Mouse (Mus musculus): ENCODE measurements around the gene Slc12a3. TPM values are rescaled to one million over a fixed set of nuclear protein-coding genes. Genes with fewer than 3 reads are reported as not detected.

Slc12a3 gene
- 0.27 and 0.44 TPM in 2 replicates for polyA plus RNA-seq (2012; rRNA removed; ENCODE audit: low replicate concordance)

GRCm38 (mm10) chr8:94328932-94329728 is at the start of gene Slc12a3:
Slc12a3 (plus strand) TSS chr8:94329201.

GRCm38 (mm10) chr8:94386214-94387026 is 57.4 kb downstream of the Slc12a3 start, which contains the start of gene Herpud1:
Herpud1 (plus strand) TSS chr8:94386438.

Other genes with a start within 250 kb of the Slc12a3 start
- 14.3 and 20.1 TPM in 2 replicates for gene Bbs2, start 230.3 kb upstream of the Slc12a3 start, polyA plus RNA-seq (2012; rRNA removed; ENCODE audit: low replicate concordance)
- 0.76 and 7.8 TPM in 2 replicates for gene Mt4, start 192.0 kb upstream of the Slc12a3 start, polyA plus RNA-seq (2012; rRNA removed; ENCODE audit: low replicate concordance)
- gene Mt3, start 176.6 kb upstream of the Slc12a3 start, polyA plus RNA-seq (2012; rRNA removed; ENCODE audit: low replicate concordance): 0.81 and 1.4 TPM in 2 replicates
- gene Mt2, start 156.5 kb upstream of the Slc12a3 start, polyA plus RNA-seq (2012; rRNA removed; ENCODE audit: low replicate concordance): 25.6 and 29.5 TPM in 2 replicates
- gene Mt1, start 150.1 kb upstream of the Slc12a3 start, polyA plus RNA-seq (2012; rRNA removed; ENCODE audit: low replicate concordance): 682 and 757 TPM in 2 replicates
- 11.8 and 16.8 TPM in 2 replicates for gene Nup93, start 114.6 kb upstream of the Slc12a3 start, polyA plus RNA-seq (2012; rRNA removed; ENCODE audit: low replicate concordance)
- gene Herpud1, start 57.2 kb downstream of the Slc12a3 start, polyA plus RNA-seq (2012; rRNA removed; ENCODE audit: low replicate concordance): 187 and 260 TPM in 2 replicates
- gene Nlrc5, start 105.2 kb downstream of the Slc12a3 start, polyA plus RNA-seq (2012; rRNA removed; ENCODE audit: low replicate concordance): 37.2 and 46.1 TPM in 2 replicates
- 59.4 and 84.2 TPM in 2 replicates for gene Cpne2, start 203.8 kb downstream of the Slc12a3 start, polyA plus RNA-seq (2012; rRNA removed; ENCODE audit: low replicate concordance)

All from mammary gland, adult 2 months (tissue).